Mouse (Mus musculus) liver, postnatal 0 days (tissue): ENCODE results near the gene Ddx49. TPM values are rescaled to one million over a fixed set of nuclear protein-coding genes. Genes with fewer than 3 reads are reported as not detected.
A peak's percentile ranks its signal among the peaks of the same experiment; 100 is the strongest.

ENCODE experiments used
- ATAC-seq: fragments of 200-750 bp; cut with Nextera tagmentation; 2 replicates; pipeline ENCODE4 v1.8.0; 2017; ENCODE audit warnings: mild to moderate bottlenecking, moderate library complexity
- DNase-seq: peaks from one replicate; pipeline ENCODE4 v3.0.0-alpha.2; 2016
- H3K27ac ChIP-seq: fragments of 300-500 bp; sonication (generic); 2 replicates; pipeline ENCODE4 v1.5.1; 2014; ENCODE audit warnings: antibody characterized with exemption, moderate library complexity, mild to moderate bottlenecking, low read depth
- H3K27me3 ChIP-seq: fragments of 300-500 bp; sonication (generic); 2 replicates; pipeline ENCODE4 v1.6.1; 2014; ENCODE audit warnings: low read length, control low read depth, mixed read lengths; ENCODE audit not compliant: insufficient read depth
- H3K36me3 ChIP-seq: fragments of 300-500 bp; sonication (generic); replicated peaks from 2 replicates; pipeline ENCODE4 v1.6.1; 2014; ENCODE audit warnings: mild to moderate bottlenecking, control low read depth, low read length, moderate library complexity, mixed read lengths; ENCODE audit not compliant: insufficient read depth
- H3K4me1 ChIP-seq: fragments of 300-500 bp; sonication (generic); 2 replicates; pipeline ENCODE4 v1.6.1; 2014; ENCODE audit warnings: antibody characterized with exemption, mild to moderate bottlenecking, control low read depth; ENCODE audit not compliant: insufficient read depth
- H3K4me2 ChIP-seq: fragments of 300-500 bp; sonication (generic); 2 replicates; pipeline ENCODE4 v1.6.1; 2014; ENCODE audit warnings: low read depth, mild to moderate bottlenecking, low read length, moderate library complexity, mixed read lengths
- H3K4me3 ChIP-seq: fragments of 300-500 bp; sonication (generic); 2 replicates; pipeline ENCODE4 v1.5.1; 2014; ENCODE audit warnings: low read depth, low read length
- H3K9ac ChIP-seq: fragments of 300-500 bp; sonication (generic); replicated peaks from 2 replicates; pipeline ENCODE4 v1.6.1; 2014; ENCODE audit warnings: mild to moderate bottlenecking, moderate library complexity
- H3K9me3 ChIP-seq: fragments of 300-500 bp; sonication (generic); 2 replicates; pipeline ENCODE4 v1.6.1; 2016; ENCODE audit warnings: mild to moderate bottlenecking, control low read depth, low read length, mixed read lengths
- CTCF ChIP-seq: sonication (generic); IDR thresholded peaks from 2 replicates; pipeline ENCODE4 v1.5.1; 2016; ENCODE audit warnings: antibody characterized with exemption, low read depth
- EP300 ChIP-seq: IDR thresholded peaks from 2 replicates; pipeline ENCODE4 v1.6.1; 2016; ENCODE audit warnings: antibody characterized with exemption, low read depth, mild to moderate bottlenecking
- WGBS: fragments of 180-500 bp; shearing (Covaris S2); extraction: QIAGEN DNeasy Blood & Tissue Kit; methylation state at CpG from one replicate; pipeline ENCODE4 v1.1.7; 2014; ENCODE audit not compliant: insufficient replicate concordance; 5-methylcytosine and 5-hydroxymethylcytosine counted together
- polyA plus RNA-seq: library from polyadenylated mRNA; unstranded; fragments of >200 nt; fragmentation: Nextera tagmentation; extraction: Ambion mirVana; gene quantifications from 2 replicates; pipeline ENCODE4 v1.2.1, GENCODE M21; 2015

Ddx49 gene
- polyA plus RNA-seq, 1 experiment from 2014 or later = 15.2 TPM

GRCm38 (mm10) chr8:70309311-70309710, 7.0 kb upstream of the Ddx49 start:
- DNase-seq (peak; percentile 60), ATAC-seq (peak; percentile 53; the same call in 1 of the 2 replicates)
- no peak overlapping the region for H3K4me2 ChIP-seq
- H3K9me3 ChIP-seq = no peaks in the 10 kb centered on the region
- no peaks in the 10 kb centered on the region for H3K4me1 ChIP-seq
- H3K4me3 ChIP-seq = no peak overlapping the region
- peaks cover 70% of the 10 kb centered on the region for H3K36me3 ChIP-seq
- H3K9ac ChIP-seq = no peak overlapping the region
- 36% methylated on average over 2 of the region's 2 CpGs for WGBS
- no peak overlapping the region for H3K27ac ChIP-seq
- TF ChIP-seq CTCF = peak; percentile 78
- TF ChIP-seq EP300 = no peak
- no peaks in the 10 kb centered on the region for H3K27me3 ChIP-seq

DNA sequence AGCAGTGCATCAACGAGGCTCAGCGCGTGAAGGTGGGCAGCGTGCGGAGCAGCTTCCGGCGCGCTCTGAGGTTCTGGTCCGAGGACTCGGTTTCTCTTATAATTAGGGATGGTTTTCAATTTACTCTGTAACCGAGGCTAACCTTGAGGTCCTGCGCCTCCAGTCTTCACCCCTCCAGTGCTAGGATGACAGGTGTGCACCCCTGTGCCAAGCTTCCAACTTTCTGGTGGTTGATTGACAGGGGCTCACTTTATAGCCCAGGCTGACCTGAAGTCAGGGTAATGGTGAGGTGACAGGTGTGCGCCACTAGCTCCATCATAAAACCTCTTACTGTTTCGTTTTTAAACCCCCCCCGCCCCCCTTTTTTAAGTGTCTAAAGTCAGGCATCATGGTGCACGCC, 612 bp upstream of the Ddx49 start:
- Histone ChIP-seq H3K4me2 (peak overlapping the region; percentile 90), H3K27me3 (no peaks in the 10 kb centered on the region), H3K4me1 (peaks cover 21% of the 10 kb centered on the region), H3K9ac (peak overlapping the region; percentile 84), H3K27ac (peak overlapping the region; percentile 68), H3K4me3 (peak overlapping the region; percentile 85), H3K36me3 (peaks cover 37% of the 10 kb centered on the region), H3K9me3 (no peaks in the 10 kb centered on the region)
- no peak for ATAC-seq
- TF ChIP-seq CTCF = no peak
- TF ChIP-seq EP300 = no peak
- DNase-seq = no peak
- 2% methylated on average over 16 of the region's 16 CpGs for whole genome bisulfite sequencing

GRCm38 (mm10) chr8:70300881-70301280, 1.4 kb downstream of the Ddx49 start:
- ATAC-seq = no peak
- H3K4me1 ChIP-seq = peaks cover 21% of the 10 kb centered on the region
- no peaks in the 10 kb centered on the region for H3K27me3 ChIP-seq
- H3K4me2 ChIP-seq = peak overlapping the region; percentile 9; the same call in 1 of the 2 replicates
- no peak for DNase-seq
- TF ChIP-seq CTCF (no peak), EP300 (no peak)
- no peaks in the 10 kb centered on the region for H3K9me3 ChIP-seq
- H3K36me3 ChIP-seq = peaks cover 38% of the 10 kb centered on the region
- no peak overlapping the region for H3K27ac ChIP-seq
- 47% methylated on average over 3 of the region's 3 CpGs for WGBS
- H3K4me3 ChIP-seq = no peak overlapping the region
- no peak overlapping the region for H3K9ac ChIP-seq

GRCm38 (mm10) chr8:70293988-70294405, 8.3 kb downstream of the Ddx49 start:
- no peak overlapping the region for H3K9ac ChIP-seq
- no peaks in the 10 kb centered on the region for H3K27me3 ChIP-seq
- no peak overlapping the region for H3K4me3 ChIP-seq
- 61% methylated on average over 5 of the region's 5 CpGs for whole genome bisulfite sequencing
- H3K9me3 ChIP-seq = no peaks in the 10 kb centered on the region
- no peak for DNase-seq
- H3K4me1 ChIP-seq = no peaks in the 10 kb centered on the region
- TF ChIP-seq EP300 (no peak), CTCF (no peak)
- H3K36me3 ChIP-seq = peaks cover 53% of the 10 kb centered on the region
- no peak overlapping the region for H3K27ac ChIP-seq
- no peak for ATAC-seq
- H3K4me2 ChIP-seq = no peak overlapping the region

GRCm38 (mm10) chr8:70286737-70287136, 15.6 kb downstream of the Ddx49 start:
- Histone ChIP-seq H3K9me3 (no peaks in the 10 kb centered on the region), H3K27me3 (0 out of 2 replicates have a peak, but pooled peaks cover 6% of the 10 kb centered on the region), H3K4me3 (no peak overlapping the region), H3K4me2 (no peak overlapping the region), H3K4me1 (peaks cover 9% of the 10 kb centered on the region), H3K27ac (no peak overlapping the region), H3K36me3 (peaks cover 7% of the 10 kb centered on the region; the same call in 1 of the 2 replicates), H3K9ac (no peak overlapping the region)
- no peak for ATAC-seq
- WGBS = 86% methylated on average over 8 of the region's 8 CpGs
- TF ChIP-seq CTCF (peak; percentile 54), EP300 (no peak)
- DNase-seq = no peak

DNA sequence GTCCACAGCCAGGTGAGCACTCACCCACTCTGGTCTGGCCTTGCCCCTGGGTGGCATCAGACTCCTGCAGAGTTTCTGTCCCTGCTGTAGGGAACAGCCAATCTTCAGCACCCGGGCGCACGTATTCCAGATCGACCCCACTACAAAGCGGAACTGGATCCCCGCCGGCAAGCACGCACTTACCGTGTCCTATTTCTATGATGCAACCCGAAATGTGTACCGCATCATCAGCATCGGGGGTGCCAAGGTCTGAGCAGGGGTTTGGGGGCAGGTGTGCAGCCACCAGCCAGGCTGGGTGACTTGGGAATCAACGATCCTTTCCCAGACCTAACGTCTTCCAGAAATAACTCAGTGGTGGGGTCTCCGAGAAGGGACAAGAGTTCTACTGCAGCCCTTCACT, 17.0 kb downstream of the Ddx49 start:
- TF ChIP-seq EP300 (no peak), CTCF (no peak)
- no peak for ATAC-seq

More for the DNA sequence above, 17.0 kb downstream of the Ddx49 start:
- no peak overlapping the region for H3K9ac ChIP-seq
- no peak overlapping the region for H3K4me2 ChIP-seq
- no peak overlapping the region for H3K27ac ChIP-seq
- DNase-seq = no peak
- H3K4me1 ChIP-seq = peaks cover 14% of the 10 kb centered on the region
- peaks cover 7% of the 10 kb centered on the region; the same call in 1 of the 2 replicates for H3K36me3 ChIP-seq
- H3K4me3 ChIP-seq = no peak overlapping the region
- 0 out of 2 replicates have a peak, but pooled peaks cover 6% of the 10 kb centered on the region for H3K27me3 ChIP-seq
- H3K9me3 ChIP-seq = no peaks in the 10 kb centered on the region
- 93% methylated on average over 15 of the region's 15 CpGs for WGBS
